Mouse (Mus musculus) kidney, adult 18-20 months (tissue): ENCODE data around the gene Mpnd.

ENCODE experiments used
- DNase-seq: peaks from one replicate; pipeline ENCODE4 v3.0.0; 2021

Gene Mpnd

DNA sequence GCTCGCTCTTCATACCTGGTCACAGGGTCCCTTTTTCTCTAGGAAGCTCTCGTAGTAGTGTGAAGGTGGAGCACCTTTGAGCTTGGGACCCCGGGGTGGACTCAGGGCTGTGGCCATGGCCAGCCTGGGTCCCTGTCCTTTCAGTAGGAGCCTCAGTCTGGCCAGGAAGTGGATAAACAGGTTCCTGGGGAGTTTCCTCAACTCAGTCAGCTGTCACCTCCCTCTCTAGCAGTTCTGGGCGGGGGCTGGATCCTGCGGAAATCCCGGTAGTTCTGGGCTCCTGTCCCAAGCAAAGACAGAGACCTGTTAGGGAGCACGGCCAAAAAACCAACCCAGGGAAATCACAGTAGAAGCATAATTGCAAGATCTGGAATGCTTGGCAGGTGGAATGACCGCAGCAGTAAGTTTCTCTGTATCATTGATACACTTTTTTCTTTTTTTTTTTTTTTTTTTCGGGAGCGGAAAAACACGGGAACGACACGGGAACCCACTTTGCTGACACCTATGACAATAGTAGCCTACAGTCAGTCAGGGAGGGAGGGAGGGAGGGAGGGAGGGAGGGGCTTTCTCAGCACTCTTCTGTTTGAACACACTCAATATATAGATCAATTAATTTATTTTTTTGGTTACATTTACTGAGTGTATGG lies at the start of gene Mpnd, which contains the start of gene Stap2:
Gene Mpnd (plus strand): TSS at position 297 of the 647 bp plus-strand sequence.
Gene Stap2 (minus strand): TSS at position 170 of the 647 bp plus-strand sequence.
- peak; percentile 64 for DNase-seq

- peak; percentile 83 for DNase-seq
These were observed 49.4 kb upstream of the Mpnd start for GRCm38 (mm10) chr17:55956129-55956528.

DNA sequence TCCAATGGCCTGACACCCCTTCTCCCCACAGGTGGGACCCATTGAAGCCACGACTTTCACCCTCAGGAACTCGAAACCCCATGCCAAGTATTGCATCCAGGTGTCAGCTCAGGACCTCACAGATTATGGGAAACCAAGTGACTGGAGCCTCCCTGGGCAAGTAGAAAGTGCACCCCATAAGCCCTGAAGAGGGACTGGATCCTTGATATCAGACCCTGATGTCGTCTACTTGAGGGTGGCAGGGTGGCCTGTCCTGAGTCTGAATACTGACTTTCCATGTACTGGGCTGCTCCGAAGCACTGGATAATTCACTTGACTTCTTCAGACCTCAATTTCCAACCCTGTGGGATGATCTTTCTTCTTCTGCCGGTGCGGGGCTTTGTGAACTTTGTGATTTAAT lies 48.9 kb upstream of the Mpnd start:
- no peak for DNase-seq

DNA sequence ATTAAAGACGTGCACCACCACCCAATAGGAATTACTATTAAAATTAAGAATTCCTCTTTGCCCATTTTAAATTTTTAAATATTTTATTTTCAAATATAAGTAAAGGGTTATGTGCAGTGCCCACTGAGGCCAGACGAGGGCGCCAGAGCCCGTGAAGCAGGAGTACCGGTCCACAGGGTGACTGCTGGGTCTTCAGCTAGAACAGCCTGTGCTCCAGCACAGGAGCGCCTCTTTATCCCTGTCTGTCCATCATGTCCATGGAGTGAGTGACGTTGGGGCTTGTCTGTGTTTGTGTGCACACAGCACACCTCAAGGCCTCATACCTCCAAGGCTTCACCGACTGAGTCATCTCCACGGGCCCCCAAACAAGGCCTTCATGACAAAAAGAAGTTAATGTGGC lies 48.3 kb upstream of the Mpnd start:
- DNase-seq = peak; percentile 80

GRCm38 (mm10) chr17:55957726-55958583 lies 47.6 kb upstream of the Mpnd start:
- DNase-seq = no peak

GRCm38 (mm10) chr17:55958584-55958886 lies 47.0 kb upstream of the Mpnd start:
- DNase-seq = no peak

- DNase-seq = peak; percentile 96
These were observed 46.4 kb upstream of the Mpnd start, which contains the start of gene Yju2 for GRCm38 (mm10) chr17:55958918-55959728. TSS of gene Yju2 (plus strand) at chr17:55959099.

GRCm38 (mm10) chr17:55959946-55960740 lies 45.4 kb upstream of the Mpnd start:
- no peak for DNase-seq

DNA sequence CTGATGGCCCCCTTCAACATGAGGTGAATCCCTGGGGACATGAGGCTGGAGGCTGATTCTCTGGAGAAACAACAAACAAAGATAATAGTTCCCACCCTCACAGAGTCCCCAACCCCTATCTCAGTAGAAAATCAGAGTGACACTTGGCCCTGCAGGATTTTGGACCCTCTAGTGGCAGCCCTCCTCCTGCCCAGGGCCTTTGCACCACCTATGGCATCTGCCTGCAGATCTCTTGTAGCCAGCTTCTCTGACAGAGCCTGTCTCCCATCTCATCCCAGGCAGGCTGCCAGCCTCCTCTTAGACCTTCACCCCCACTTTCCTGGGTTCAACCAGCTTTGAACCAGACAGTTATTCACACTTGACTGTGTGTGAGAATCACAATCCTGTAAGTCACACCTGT lies 44.7 kb upstream of the Mpnd start:
- no peak for DNase-seq

DNA sequence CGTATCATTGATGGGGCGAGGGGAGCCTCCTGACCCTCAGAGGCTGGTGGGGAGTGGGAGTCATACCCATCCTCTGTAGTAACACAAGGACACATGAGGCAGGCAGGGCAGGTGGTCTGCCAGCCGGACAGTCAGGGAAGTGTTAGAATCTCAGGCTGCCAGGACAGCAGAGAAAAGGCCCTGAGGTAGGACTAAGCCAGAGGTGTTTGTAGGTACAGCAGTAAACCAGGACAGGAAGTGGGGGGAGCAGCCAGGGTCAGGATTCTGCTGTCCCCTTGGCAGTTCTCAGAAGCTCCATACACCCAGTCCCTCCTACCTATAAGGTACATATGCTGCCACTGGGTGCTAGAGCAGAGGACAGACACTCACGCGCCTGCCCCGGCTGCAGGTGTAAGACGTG lies 43.9 kb upstream of the Mpnd start:
- DNase-seq = no peak

DNA sequence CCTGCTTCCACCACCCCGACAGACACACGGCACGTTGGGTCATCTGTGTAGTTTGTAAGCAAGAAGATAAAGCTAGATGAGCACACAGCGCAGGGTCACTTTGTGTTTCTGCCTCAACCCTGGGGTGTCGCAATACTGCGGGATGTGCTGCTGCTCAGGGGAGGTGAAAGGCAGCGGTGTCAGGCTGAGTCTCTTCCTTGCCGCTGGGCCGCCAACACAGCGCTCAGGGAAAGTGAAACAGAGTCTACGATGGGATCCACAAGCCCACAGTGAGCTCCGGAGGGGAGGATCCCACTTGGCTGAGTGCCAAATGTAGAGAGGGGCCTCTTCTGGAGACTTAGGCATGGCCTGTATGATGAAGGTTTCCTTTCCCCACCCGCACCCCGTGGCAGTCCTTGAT lies 42.3 kb upstream of the Mpnd start:
- DNase-seq = no peak

DNA sequence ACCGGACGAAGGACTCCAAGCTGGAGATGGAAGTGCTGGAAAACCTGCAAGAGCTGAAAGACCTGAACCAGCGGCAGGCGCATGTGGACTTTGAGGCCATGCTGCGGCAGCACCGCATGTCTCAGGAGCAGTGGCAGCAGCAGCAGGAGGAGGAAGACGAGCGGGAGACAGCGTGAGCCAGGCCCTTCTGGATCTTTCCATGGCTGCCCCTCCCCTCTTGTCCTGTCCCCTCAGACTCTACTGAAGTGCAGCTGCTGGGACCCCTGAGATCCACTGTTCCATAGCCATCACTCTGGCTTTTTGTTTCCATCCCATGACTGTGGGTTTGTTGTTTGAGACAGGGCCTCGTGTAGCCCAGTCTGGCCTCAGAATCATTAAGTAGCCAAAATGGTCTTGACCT lies 41.0 kb upstream of the Mpnd start:
- no peak for DNase-seq

- no peak for DNase-seq
These were observed 40.5 kb upstream of the Mpnd start for GRCm38 (mm10) chr17:55964996-55965395.

GRCm38 (mm10) chr17:55967186-55967585 lies 38.3 kb upstream of the Mpnd start:
- DNase-seq = no peak

DNA sequence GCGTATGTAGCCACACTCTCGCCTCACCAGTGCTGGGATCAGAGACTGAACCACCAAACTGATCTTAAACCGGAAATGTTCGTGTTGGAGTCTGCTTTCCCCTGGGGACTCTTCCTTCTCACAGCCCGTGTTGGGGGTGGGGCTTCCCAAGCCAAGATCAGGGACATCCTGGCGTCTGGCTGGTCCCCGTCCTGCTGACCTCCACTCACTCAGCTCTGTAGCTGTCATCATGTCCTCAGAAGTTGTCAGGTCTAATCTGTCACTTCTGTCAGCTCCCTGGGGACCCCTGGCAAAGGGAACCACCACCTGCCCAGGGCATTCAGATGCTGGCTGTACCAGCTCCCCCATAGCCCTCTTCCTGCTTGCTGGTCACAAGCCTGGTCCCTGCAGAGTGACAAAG lies 37.3 kb upstream of the Mpnd start:
- DNase-seq = peak; percentile 32

- DNase-seq = peak; percentile 47
These were observed 36.0 kb upstream of the Mpnd start for GRCm38 (mm10) chr17:55969560-55969959.

- DNase-seq = peak; percentile 30
These were observed 35.3 kb upstream of the Mpnd start, which contains the start of gene Shd for GRCm38 (mm10) chr17:55969966-55970891. TSS of gene Shd (plus strand) at chr17:55970467.

GRCm38 (mm10) chr17:55971453-55971852 lies 34.1 kb upstream of the Mpnd start:
- no peak for DNase-seq

GRCm38 (mm10) chr17:55976255-55976862 lies 29.2 kb upstream of the Mpnd start:
- peak; percentile 83 for DNase-seq

- no peak for DNase-seq
These were observed 28.2 kb upstream of the Mpnd start for GRCm38 (mm10) chr17:55977301-55977700.
